Mouse (Mus musculus) kidney, postnatal 0 days (tissue): ENCODE results near the gene Bmp2. TPM values are rescaled to one million over a fixed set of nuclear protein-coding genes. Genes with fewer than 3 reads are reported as not detected.

ENCODE experiments used
- ATAC-seq: fragments of 200-750 bp; cut with Nextera tagmentation; replicated peaks from 2 replicates; pipeline ENCODE4 v1.8.0; 2017; ENCODE audit warnings: low read depth, moderate number of reproducible peaks, moderate TSS enrichment, moderate library complexity; ENCODE audit not compliant: low FRiP score
- DNase-seq: peaks from one replicate; pipeline ENCODE4 v3.0.0-alpha.2; 2016; ENCODE audit warnings: low spot score
- H3K27ac ChIP-seq: fragments of 300-500 bp; sonication (generic); 2 replicates; pipeline ENCODE4 v1.5.1; 2014; ENCODE audit warnings: mild to moderate bottlenecking
- H3K27me3 ChIP-seq: fragments of 300-500 bp; sonication (generic); 2 replicates; pipeline ENCODE4 v1.6.1; 2014; ENCODE audit warnings: low read length, mixed read lengths; ENCODE audit not compliant: insufficient read depth
- H3K36me3 ChIP-seq: fragments of 300-500 bp; sonication (generic); 2 replicates; pipeline ENCODE4 v1.6.1; 2014; ENCODE audit warnings: low read length, mixed read lengths; ENCODE audit not compliant: insufficient read depth
- H3K4me1 ChIP-seq: fragments of 300-500 bp; sonication (generic); replicated peaks from 2 replicates; pipeline ENCODE4 v1.6.1; 2014; ENCODE audit warnings: antibody characterized with exemption, low read length, mixed read lengths; ENCODE audit not compliant: insufficient read depth
- H3K4me2 ChIP-seq: fragments of 300-500 bp; sonication (generic); 2 replicates; pipeline ENCODE4 v1.6.1; 2014; ENCODE audit warnings: mild to moderate bottlenecking, low read length, moderate library complexity, mixed read lengths
- H3K4me3 ChIP-seq: fragments of 300-500 bp; sonication (generic); replicated peaks from 2 replicates; pipeline ENCODE4 v1.5.1; 2014; ENCODE audit warnings: low read depth, low read length
- H3K9ac ChIP-seq: fragments of 300-500 bp; sonication (generic); 2 replicates; pipeline ENCODE4 v1.6.1; 2014; ENCODE audit warnings: low read depth, low read length
- H3K9me3 ChIP-seq: fragments of 300-500 bp; sonication (generic); replicated peaks from 2 replicates; pipeline ENCODE4 v1.6.1; 2016; ENCODE audit warnings: low read length, inconsistent platforms, mixed read lengths
- CTCF ChIP-seq: IDR thresholded peaks from 2 replicates; pipeline ENCODE4 v1.5.1; 2016; ENCODE audit warnings: antibody characterized with exemption, low read depth, mild to moderate bottlenecking, moderate library complexity
- WGBS: fragments of 180-500 bp; shearing (Covaris S2); extraction: QIAGEN DNeasy Blood & Tissue Kit; methylation state at CpG from one replicate; pipeline ENCODE4 v1.1.7; 2014; 5-methylcytosine and 5-hydroxymethylcytosine counted together
- microRNA-seq: library from miRNA; unstranded; fragments of <30 nt; microRNA quantifications from one replicate; pipeline ENCODE4, GENCODE M21; 2016
- polyA plus RNA-seq: library from polyadenylated mRNA; unstranded; fragments of >200 nt; fragmentation: Nextera tagmentation; extraction: Ambion mirVana; gene quantifications from 2 replicates; pipeline ENCODE4 v1.2.1, GENCODE M21; 2015

Gene Bmp2
- polyA plus RNA-seq, 1 experiment from 2014 or later, result 11.3 TPM

- ATAC-seq (no peak), DNase-seq (no peak)
- H3K27me3 ChIP-seq, result no peaks in the 10 kb centered on the region
- no peaks in the 10 kb centered on the region for H3K9me3 ChIP-seq
- H3K27ac ChIP-seq, result no peak overlapping the region
- no peak overlapping the region for H3K9ac ChIP-seq
- H3K4me1 ChIP-seq, result no peaks in the 10 kb centered on the region
- H3K4me2 ChIP-seq, result no peak overlapping the region
- H3K36me3 ChIP-seq, result no peaks in the 10 kb centered on the region
- no peak for TF ChIP-seq CTCF
- no peak overlapping the region for H3K4me3 ChIP-seq
- 71% methylated on average over 10 of the region's 10 CpGs for WGBS
Observed at GRCm38 (mm10) chr2:133564248-133564886, 12.4 kb downstream of the Bmp2 start.

- Histone ChIP-seq H3K9ac (no peak overlapping the region), H3K4me3 (no peak overlapping the region), H3K9me3 (no peaks in the 10 kb centered on the region), H3K27me3 (no peaks in the 10 kb centered on the region), H3K27ac (no peak overlapping the region), H3K36me3 (no peaks in the 10 kb centered on the region), H3K4me1 (no peaks in the 10 kb centered on the region), H3K4me2 (no peak overlapping the region)
- 75% methylated on average over 5 of the region's 5 CpGs for WGBS
- TF ChIP-seq CTCF, result no peak
- DNase-seq (no peak), ATAC-seq (no peak)
Observed at GRCm38 (mm10) chr2:133565424-133565823, 13.5 kb downstream of the Bmp2 start.

GRCm38 (mm10) chr2:133565995-133566710 is 14.2 kb downstream of the Bmp2 start:
- H3K36me3 ChIP-seq, result no peaks in the 10 kb centered on the region
- no peak for TF ChIP-seq CTCF

GRCm38 (mm10) chr2:133591562-133592255 is 39.8 kb downstream of the Bmp2 start:
- no peak overlapping the region for H3K4me2 ChIP-seq
- H3K4me3 ChIP-seq, result no peak overlapping the region
- WGBS, result 62% methylated on average over 12 of the region's 12 CpGs
- no peaks in the 10 kb centered on the region for H3K9me3 ChIP-seq
- ATAC-seq, result no peak
- no peak for TF ChIP-seq CTCF
- no peaks in the 10 kb centered on the region for H3K36me3 ChIP-seq
- DNase-seq, result no peak
- no peak overlapping the region for H3K9ac ChIP-seq
- H3K4me1 ChIP-seq, result no peaks in the 10 kb centered on the region
- no peak overlapping the region for H3K27ac ChIP-seq
- H3K27me3 ChIP-seq, result no peaks in the 10 kb centered on the region

More at GRCm38 (mm10) chr2:133565995-133566710, 14.2 kb downstream of the Bmp2 start:
- H3K4me2 ChIP-seq, result no peak overlapping the region
- H3K27ac ChIP-seq, result no peak overlapping the region
- H3K4me3 ChIP-seq, result no peak overlapping the region
- no peaks in the 10 kb centered on the region for H3K27me3 ChIP-seq
- ATAC-seq (no peak), DNase-seq (no peak)
- H3K9ac ChIP-seq, result no peak overlapping the region
- H3K9me3 ChIP-seq, result no peaks in the 10 kb centered on the region
- 42% methylated on average over 14 of the region's 14 CpGs for WGBS
- no peaks in the 10 kb centered on the region for H3K4me1 ChIP-seq

Small RNA genes lying within 50 kb of the gene (microRNA-seq; reads per million reads assigned to microRNA genes)
- gene Mir3090, result not detected
